Mouse (Mus musculus): Measurements from ENCODE around the gene Pagr1a.

Pagr1a gene

DNA sequence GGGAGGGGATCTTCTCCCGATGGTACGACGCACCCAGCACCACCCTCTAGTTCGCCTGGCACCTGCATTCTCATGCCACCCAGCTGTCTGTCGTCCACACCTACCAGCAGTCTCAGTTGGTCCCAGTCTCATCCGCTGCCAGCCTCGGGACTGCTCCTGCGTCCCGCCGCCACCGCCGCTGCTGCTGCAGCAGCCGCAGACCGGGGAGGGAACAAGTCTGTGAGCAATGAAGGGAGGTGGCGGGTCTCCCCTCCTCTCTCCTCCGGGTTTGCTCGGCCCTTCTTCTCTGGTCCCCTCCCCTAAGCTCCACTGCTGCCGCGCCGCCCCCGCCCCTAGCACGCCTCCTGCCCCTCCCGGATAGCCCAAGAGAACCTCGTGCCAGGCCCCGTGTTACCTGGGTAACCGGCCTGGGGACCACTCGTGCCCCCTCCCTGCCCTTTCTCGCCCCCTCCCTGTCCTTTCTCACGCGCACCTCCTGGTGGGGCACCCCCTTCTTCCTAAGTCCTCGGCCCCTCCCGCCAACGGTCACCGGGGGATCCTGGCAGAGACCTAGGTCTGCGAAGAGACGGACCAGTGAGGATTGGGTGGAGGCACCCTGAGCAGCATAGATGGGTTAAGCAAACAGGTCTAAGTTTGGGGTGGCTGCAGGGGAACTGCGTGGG, 3.9 kb upstream of the Pagr1a start, which contains the start of the genes Gm42742 and Prrt2:
Gm42742 (minus strand) TSS at position 197 of the 662 bp plus-strand sequence.
Prrt2 (minus strand) TSS at position 311 of the 662 bp plus-strand sequence.
- peak; percentile 79 for DNase-seq

DNA sequence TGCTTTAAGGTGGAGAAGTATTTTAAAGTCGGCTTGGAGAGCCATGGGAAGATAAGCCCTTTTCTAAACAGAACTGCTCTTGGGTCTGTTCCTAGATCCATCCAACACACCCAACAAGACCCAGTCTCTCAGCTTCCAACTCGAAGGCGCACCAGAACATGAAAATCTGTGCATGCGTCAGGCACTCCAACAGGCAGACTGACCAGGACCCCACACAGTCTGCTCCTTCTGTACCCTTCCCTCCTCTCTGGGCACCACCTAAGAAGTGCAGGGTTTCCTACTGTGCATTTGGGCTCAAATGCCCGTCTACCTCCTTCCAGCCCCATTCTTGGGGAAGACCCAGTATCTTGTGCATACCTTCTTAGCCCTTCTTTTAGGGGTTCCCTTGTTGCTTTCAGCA, 3.3 kb upstream of the Pagr1a start:
- no peak for DNase-seq

DNA sequence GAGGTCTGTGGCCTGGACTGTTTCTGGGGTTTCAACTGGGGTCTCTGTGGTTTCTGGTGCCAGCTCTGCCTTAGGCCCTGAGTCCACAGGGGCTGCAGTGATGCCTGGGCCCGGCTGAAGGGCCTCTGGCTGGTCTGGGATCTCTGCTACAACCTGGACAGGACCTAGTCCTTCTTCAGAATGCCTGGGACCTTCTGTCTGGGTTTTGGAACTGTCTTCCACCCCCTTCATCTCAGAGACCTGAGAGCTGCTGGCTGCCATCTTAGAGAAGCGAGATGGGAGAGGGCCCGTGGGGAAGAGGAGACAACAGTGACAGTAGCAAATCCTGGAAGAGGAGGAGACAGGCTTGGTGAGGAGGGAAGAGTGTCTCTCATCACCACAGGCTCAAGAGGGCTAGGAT, 2.9 kb upstream of the Pagr1a start:
- DNase-seq, result no peak

DNA sequence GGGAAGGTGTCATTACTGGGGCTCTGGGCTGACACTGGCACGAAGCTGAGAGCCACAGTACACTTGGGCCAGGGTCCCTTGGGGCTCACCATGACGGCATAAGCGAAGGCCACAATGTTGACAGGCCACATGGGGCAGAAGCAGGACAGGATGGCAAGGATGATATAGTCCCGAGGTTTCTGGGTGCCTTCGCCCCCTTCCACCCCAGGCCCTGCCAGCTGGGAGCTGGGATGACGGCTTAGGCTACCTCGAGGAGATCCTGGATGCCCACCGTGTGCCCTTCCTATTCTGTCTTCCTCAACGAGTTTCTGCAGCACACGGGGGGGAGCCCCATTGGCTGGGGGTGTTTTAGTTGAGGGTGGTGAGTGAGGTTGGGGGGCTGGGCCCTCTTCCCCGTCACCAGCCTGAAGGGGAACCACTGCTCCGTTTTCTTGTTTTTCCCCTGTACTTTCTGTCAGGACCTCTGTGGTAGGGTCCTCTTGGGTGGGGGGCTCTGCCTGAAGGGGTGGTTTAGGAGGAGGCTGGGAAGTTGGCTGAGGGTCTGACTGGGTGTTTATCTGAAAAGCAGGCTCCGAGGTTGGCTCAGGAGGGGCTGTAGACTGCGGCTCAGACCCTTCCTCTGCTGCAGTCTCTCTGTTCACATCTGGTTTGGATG, 2.3 kb upstream of the Pagr1a start:
- DNase-seq, result no peak

DNA sequence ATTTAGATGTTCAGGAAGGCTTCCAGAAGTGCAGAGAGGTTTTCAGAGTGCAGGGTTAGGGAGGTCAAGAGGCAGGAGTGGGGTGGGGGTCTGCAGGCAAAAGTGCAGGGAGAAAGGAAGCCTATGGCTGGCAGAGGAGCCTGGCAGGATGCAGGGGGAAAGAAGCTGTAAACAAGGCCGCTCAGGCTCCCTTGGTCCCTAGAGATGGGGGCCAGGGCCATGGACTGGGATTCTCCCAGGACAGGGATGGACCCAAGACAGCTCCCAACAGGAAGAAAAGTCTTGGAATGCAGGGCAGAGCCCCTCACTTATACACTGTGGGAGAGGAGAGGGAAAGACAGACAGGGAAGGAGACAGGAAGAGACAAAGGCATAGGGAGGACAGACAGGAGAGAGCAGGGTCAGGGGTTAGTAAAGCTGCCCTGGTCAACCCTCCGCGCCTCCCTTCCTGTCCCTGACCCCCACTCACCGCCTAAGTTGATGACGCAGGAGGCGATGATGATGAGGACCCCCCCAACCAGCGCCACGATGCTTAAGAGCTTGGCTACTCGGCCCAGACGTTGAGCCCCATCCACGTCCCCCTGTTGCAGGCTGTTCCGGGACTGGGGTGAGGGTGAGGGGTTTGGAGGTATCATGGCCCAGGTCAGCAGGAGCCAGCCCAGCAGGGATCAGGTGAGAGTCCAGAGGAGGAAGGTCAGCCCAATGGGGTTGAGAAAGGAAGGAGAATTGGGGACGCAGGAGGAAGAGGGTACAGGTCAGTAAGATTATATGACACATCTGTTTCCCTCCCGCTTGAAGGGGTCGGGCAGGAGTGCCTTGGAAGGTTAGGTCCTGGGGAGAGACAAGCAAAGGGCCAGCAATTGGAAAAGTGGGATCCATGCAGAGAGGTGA, 1.5 kb upstream of the Pagr1a start:
- DNase-seq, result no peak

- DNase-seq, result no peak
Observed at GRCm38 (mm10) chr7:127017950-127018345, 796 bp upstream of the Pagr1a start.

DNA sequence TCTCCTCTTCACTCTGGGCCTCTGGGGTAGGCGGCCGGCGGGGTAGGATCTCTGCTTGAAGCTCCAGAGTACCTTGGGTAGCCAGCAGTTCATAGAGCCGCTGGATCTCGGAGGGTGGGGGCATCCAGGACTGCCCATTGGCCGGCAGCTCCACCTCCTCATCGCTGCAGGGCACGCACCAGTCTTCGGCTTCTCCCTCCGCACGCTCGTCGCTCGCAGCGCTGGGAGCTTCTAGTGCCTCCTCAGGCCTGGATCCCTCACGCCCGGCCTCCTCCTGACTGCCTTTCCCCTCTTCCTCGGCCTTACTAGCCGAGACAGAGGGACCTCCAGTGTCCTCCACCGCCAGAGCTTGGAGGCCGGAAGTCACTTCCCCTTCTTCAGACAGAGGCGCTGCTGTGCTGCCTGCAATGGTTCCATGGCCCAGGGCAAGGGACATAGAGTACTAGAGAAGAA, 640 bp downstream of the Pagr1a start:
- peak; percentile 71 for DNase-seq

- DNase-seq, result no peak
Observed at GRCm38 (mm10) chr7:127016481-127016485, 869 bp downstream of the Pagr1a start, which contains the start of gene Pagr1b. Gene Pagr1b (minus strand): TSS chr7:127016484.

DNA sequence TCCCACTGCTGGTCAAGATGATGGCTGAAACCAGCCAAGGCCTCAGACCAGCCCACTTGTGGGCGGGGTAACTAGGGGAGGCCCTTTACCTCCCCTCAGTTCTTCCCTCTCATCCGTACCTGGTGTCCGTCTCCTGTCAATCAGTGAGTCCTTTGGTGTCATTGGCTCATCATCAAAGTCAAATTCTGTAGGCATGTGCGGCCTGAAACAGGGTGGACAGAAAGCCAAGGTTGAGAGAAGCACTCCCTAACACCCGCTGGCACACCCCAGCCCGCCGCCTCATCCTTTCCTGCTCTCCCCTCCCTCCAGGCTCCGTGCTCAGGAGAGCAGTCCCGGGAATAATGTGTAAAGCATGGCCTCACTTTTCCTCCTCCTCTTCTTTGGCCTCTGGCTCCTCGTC, 1.1 kb downstream of the Pagr1a start:
- DNase-seq, result no peak

GRCm38 (mm10) chr7:127014993-127015392, 2.2 kb downstream of the Pagr1a start:
- no peak for DNase-seq

GRCm38 (mm10) chr7:127014320-127014719, 2.8 kb downstream of the Pagr1a start, which contains the start of gene Mvp:
Gene Mvp (minus strand): TSS chr7:127014621.
- DNase-seq, result no peak

GRCm38 (mm10) chr7:127013385-127013784, 3.8 kb downstream of the Pagr1a start:
- DNase-seq, result no peak

GRCm38 (mm10) chr7:127012845-127013244, 4.3 kb downstream of the Pagr1a start:
- no peak for DNase-seq

GRCm38 (mm10) chr7:127012374-127012773, 4.8 kb downstream of the Pagr1a start:
- no peak for DNase-seq

DNA sequence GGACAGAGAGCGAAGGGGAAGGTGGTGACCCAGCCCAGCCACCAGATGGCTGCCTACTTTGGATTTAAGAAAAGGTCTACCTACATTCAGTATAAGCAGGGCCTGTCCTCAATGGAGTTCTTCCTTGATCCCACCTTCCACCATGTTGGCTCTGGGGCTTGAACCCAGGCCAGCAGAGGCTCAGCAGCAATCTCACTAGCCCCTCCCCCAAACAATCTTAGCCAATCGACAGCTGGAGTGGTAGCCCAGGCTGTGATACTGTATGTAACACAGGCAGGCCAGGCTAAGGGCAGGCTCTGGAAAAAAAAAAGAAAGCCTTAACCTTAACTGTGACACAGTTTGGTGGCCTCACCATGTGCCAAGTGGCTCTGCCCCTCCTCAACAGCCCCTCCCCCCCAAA, 5.4 kb downstream of the Pagr1a start:
- DNase-seq, result no peak

GRCm38 (mm10) chr7:127011051-127011450, 6.1 kb downstream of the Pagr1a start:
- DNase-seq, result no peak

GRCm38 (mm10) chr7:127009307-127010085, 7.7 kb downstream of the Pagr1a start:
- no peak for DNase-seq

GRCm38 (mm10) chr7:127008239-127009019, 8.7 kb downstream of the Pagr1a start:
- DNase-seq, result peak; percentile 88

DNA sequence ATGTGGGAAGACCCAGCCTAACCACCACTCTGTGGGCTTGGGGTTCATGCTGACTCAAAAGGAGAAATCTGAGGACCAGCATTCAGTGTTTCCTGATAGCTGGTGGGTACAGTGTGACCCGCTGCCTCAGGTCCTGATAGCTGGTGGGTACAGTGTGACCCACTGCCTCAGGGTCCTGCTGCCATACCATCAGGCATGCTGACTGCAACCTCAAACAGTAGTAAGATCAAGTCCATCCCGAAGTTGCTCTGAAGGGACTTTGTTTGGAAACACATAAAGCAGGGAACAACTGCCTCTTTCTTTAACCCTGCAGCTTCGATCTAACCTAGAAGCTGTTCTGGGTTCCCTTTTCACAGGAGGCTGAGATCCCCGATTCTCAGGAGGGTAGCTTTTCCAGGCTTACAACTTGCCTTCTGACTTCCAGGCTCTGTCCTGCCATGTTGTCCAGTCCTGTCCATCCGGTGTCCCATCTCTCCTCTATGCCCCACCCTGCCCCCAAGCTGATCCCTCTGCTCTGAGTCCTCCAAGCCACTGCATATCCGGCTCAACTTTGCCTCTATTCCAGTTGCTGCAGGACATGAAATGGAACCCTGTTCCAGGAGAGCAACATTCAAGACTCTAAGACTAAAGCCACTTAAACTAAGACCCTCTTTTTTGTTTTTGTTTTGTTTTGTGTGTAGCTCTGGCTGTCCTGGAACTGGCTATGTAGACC, 9.7 kb downstream of the Pagr1a start:
- DNase-seq, result no peak

DNA sequence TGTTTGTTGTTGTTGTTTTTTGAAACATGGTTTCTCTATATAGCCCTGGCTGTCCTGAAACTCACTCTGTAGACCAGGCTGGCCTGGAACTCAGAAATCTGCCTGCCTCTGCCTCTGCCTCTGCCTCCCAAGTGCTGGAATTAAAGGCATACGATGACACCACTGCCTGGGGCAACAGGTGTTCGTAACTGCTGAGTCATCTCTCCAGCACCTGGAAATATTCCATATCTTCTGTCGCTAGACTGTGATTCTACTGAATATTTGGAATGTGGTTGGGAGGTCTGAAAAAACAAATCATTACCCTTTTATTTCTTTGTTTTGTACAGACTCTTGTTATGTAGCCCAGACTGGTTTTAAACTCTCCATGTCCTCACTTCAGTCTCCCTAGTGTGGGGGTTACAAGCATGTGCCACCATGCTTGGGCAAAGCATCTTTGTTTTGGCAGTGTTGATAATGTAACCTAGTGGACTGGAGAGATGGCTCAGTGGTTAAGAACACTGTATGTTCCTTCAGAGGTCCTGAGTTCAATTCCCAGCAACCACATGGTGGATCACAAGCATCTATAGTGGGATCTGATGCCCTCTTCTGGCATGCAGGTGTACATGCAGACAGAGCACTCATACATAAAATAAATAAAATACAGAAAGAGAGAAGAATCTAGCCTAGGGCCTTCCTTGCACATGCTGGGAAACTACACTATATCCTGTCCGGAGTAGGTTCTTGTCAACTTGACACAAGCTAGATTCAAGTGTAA, 12.9 kb downstream of the Pagr1a start:
- no peak for DNase-seq

GRCm38 (mm10) chr7:127003620-127004019, 13.5 kb downstream of the Pagr1a start:
- DNase-seq, result no peak
